ENCODE assay signal across 20 mouse cellular contexts in the genomic region with DNA sequence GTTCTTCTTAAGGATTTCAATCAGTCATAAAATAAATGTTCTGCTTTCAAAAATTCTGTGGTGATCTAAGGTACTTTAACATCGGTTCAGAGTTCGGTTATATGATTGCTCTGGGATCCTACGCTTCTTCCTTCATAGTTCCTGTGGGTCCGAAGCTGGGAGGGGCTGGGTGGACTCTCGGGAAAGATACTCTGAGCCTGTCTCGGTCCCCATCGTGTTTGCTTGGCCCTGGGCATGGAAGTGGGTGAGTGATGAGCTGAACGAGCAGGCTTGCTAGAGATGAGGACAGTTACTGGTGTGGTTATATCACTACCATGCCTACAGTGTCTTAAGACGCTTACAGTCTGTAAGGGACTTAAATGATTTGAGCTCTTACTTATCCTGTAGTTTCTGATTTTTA. TPM values are rescaled to one million over a fixed set of nuclear protein-coding genes. Genes with fewer than 3 reads are reported as not detected.
DNase-seq lines count a peak whose midpoint lies in the region; ATAC-seq and TF ChIP-seq lines count a peak whose summit lies in the region.
"Had no signal": no experiment of that assay in that cellular context is flagged by ENCODE, and none has a peak within 500 bp of the region (broad histone marks: within the 10 kb centered on the region; RNA-seq: fewer than 3 reads in every experiment).

No protein-coding gene starts in this region.

- 0 out of 2 replicates have a peak overlapping the region, but pooled peaks have one; percentile 75 for H3K4me2 ChIP-seq in heart, embryonic 14.5 days (ENCODE audit: low read length)
- H3K4me2 ChIP-seq in myocyte (ENCODE audit: low read depth): peak overlapping the region; percentile 95

- H3K36me3 ChIP-seq in heart, embryonic 14.5 days (ENCODE audit: control insufficient read depth, insufficient read depth, low read length): peaks cover 60% of the 10 kb centered on the region
- H3K36me3 ChIP-seq in megakaryocyte, embryonic 14.5 days (replicated peaks; ENCODE audit: low read length): peaks cover 60% of the 10 kb centered on the region
- H3K36me3 ChIP-seq in myocyte (ENCODE audit: control insufficient read depth, insufficient read depth): peaks cover 66% of the 10 kb centered on the region

- DNase-seq in heart, postnatal 4 days: no peak
- no peak for DNase-seq in lung, adult 2 months
- DNase-seq in cerebellum, adult 11-12 months: no peak
- DNase-seq: adrenal gland, postnatal 10 days; cerebellum, adult 2 months; gastrocnemius, postnatal 25 days; kidney, postnatal 14 days; layer of hippocampus, adult 9-11 months; thymus, postnatal 4 days had no signal

- no peaks in the 10 kb centered on the region for H3K9me3 ChIP-seq in heart, embryonic 14.5 days (ENCODE audit: control insufficient read depth, low read length)
- H3K9me3 ChIP-seq in megakaryocyte, embryonic 14.5 days: no peaks in the 10 kb centered on the region
- H3K9me3 ChIP-seq: embryonic facial prominence, embryonic 13.5 days; forebrain, embryonic 13.5 days; hindbrain, embryonic 12.5 days; midbrain, embryonic 12.5 days had no signal

- H3K27me3 ChIP-seq in heart, embryonic 14.5 days (ENCODE audit: control insufficient read depth, insufficient read depth, low read length): no peaks in the 10 kb centered on the region
- H3K27me3 ChIP-seq in megakaryocyte, embryonic 14.5 days (replicated peaks): no peaks in the 10 kb centered on the region
- H3K27me3 ChIP-seq in myocyte (ENCODE audit: control insufficient read depth, insufficient read depth, insufficient read length): no peaks in the 10 kb centered on the region
- H3K27me3 ChIP-seq: embryonic facial prominence, embryonic 13.5 days; forebrain, embryonic 13.5 days; hindbrain, embryonic 12.5 days; midbrain, embryonic 12.5 days had no signal

- no peak for ATAC-seq in heart, embryonic 14.5 days (ENCODE audit: insufficient number of reproducible peaks, insufficient read depth, low FRiP score, low read depth)
- no peak for ATAC-seq in megakaryocyte, adult 5-6 weeks (ENCODE audit: poor library complexity, severe bottlenecking)
- ATAC-seq: forebrain, embryonic 13.5 days; inflammation-experienced regulatory T-cells, adult 6 months had no signal

- peaks cover 34% of the 10 kb centered on the region for H3K79me2 ChIP-seq in myocyte (ENCODE audit: control insufficient read depth, insufficient read depth)

- H3K4me3 ChIP-seq in heart, embryonic 14.5 days (ENCODE audit: control insufficient read depth in 1 of 2, insufficient read depth in 1 of 2, low read depth in 1 of 2, low read length in 2 of 2): no peak overlapping the region
- H3K4me3 ChIP-seq in megakaryocyte, embryonic 14.5 days (replicated peaks): peak overlapping the region; percentile 51
- H3K4me3 ChIP-seq in embryonic fibroblast, embryonic 13.5 days (ENCODE audit: insufficient read depth, low read length): peak overlapping the region; percentile 26
- peak overlapping the region; percentile 95 for H3K4me3 ChIP-seq in myocyte
- H3K4me3 ChIP-seq in lung, adult 2 months (replicated peaks; ENCODE audit: extremely low read depth, low read depth, low read length): no peak overlapping the region

- no peak overlapping the region for H3K9ac ChIP-seq in heart, embryonic 14.5 days (ENCODE audit: low read length)

- no peak for TF ChIP-seq CTCF in embryonic fibroblast, embryonic 13.5 days (IDR thresholded peaks at IDR 0.05; ENCODE audit: borderline replicate concordance, insufficient read depth, low read length)
- TF ChIP-seq CTCF in lung, adult 2 months (IDR thresholded peaks at IDR 0.05; ENCODE audit: insufficient read depth, low read length): no peak

- WGBS in heart, embryonic 14.5 days: 83% methylated on average over 9 of the region's 9 CpGs
- 82% methylated on average over 9 of the region's 9 CpGs for WGBS in lung, adult 2 months

- peaks cover 7 to 34% of the 10 kb centered on the region in 2 experiments; a peak in 3 of 4 replicates for H3K4me1 ChIP-seq in heart, embryonic 14.5 days (ENCODE audit: control insufficient read depth in 2 of 2, insufficient read depth in 2 of 2, low read length in 2 of 2)
- peaks cover 50% of the 10 kb centered on the region for H3K4me1 ChIP-seq in megakaryocyte, embryonic 14.5 days
- H3K4me1 ChIP-seq in embryonic fibroblast, embryonic 13.5 days (ENCODE audit: control insufficient read depth, insufficient read depth, low read length): no peaks in the 10 kb centered on the region
- no peaks in the 10 kb centered on the region; the same call in none of the 2 replicates for H3K4me1 ChIP-seq in lung, adult 2 months (ENCODE audit: control insufficient read depth, insufficient read depth, low read length)

- H3ac ChIP-seq in myocyte (ENCODE audit: control insufficient read depth, insufficient read length): no peak overlapping the region

- H3K27ac ChIP-seq in heart, embryonic 14.5 days (replicated peaks in 1 of 2; ENCODE audit: control insufficient read depth in 1 of 2, insufficient read depth in 1 of 2, low read depth in 2 of 2, low read length in 2 of 2): no peak overlapping the region
- H3K27ac ChIP-seq in embryonic fibroblast, embryonic 13.5 days (ENCODE audit: insufficient read depth, low read length): no peak overlapping the region
- H3K27ac ChIP-seq: embryonic facial prominence, embryonic 13.5 days; forebrain, embryonic 13.5 days; hindbrain, embryonic 12.5 days; midbrain, embryonic 12.5 days had no signal

- TF ChIP-seq POLR2A in embryonic fibroblast, embryonic 13.5 days (IDR thresholded peaks at IDR 0.05; ENCODE audit: low read depth, low read length): no peak
- peak; percentile 17 for TF ChIP-seq POLR2A in myocyte (IDR thresholded peaks at IDR 0.05; ENCODE audit: insufficient read length, low read depth)
- TF ChIP-seq POLR2A in lung, adult 2 months (IDR thresholded peaks at IDR 0.05; ENCODE audit: borderline replicate concordance, extremely low read depth, low read depth, low read length): no peak

TF ChIP-seq in myocyte, 11 proteins besides CTCF, POLR2A, EP300 and RAD21:
- no peak for TF ChIP-seq TCF3 (IDR thresholded peaks at IDR 0.05; ENCODE audit: insufficient read length, low read depth)
- TF ChIP-seq POLR2AphosphoS2 (IDR thresholded peaks at IDR 0.05; ENCODE audit: insufficient read length, low read depth): peak; percentile 52

RNA-seq across cellular contexts. Expression of gene Rpl37, which starts 2.2 kb away (rescaled TPM):
- 480 and 512 TPM in 2 replicates for polyA plus RNA-seq in heart, embryonic 14.5 days (2014; fragmentation: Nextera tagmentation; extraction: Ambion mirVana)
- total RNA-seq in heart, postnatal 4 days (2021): 100 to 1,000 TPM; 274 to 281 TPM
- 7.1 and 79.8 TPM in 2 replicates for polyA plus RNA-seq in megakaryocyte, embryonic 14.5 days (2012; ENCODE audit: insufficient read depth, low replicate concordance)
- total RNA-seq in megakaryocyte, adult 5-6 weeks (2015): 917 and 975 TPM in 2 replicates
- total RNA-seq in megakaryocyte, adult 5-6 weeks (2017): 1,352 and 1,548 TPM in 2 replicates
- 606 and 706 TPM in 2 replicates for polyA plus RNA-seq in embryonic fibroblast, embryonic 13.5 days (2011; ENCODE audit: insufficient read length, low read depth, missing spikeins)
- polyA plus RNA-seq in myocyte (2012; fragmentation: generic; extraction: Trizol): 3,306 TPM
- 611 and 778 TPM in 2 replicates for polyA plus RNA-seq in lung, adult 2 months (2012; rRNA removed)

RNA-seq across cellular contexts. Expression of gene Card6, which starts 10.3 kb away (rescaled TPM):
- 1.9 and 3.6 TPM in 2 replicates for polyA plus RNA-seq in heart, embryonic 14.5 days (2014; fragmentation: Nextera tagmentation; extraction: Ambion mirVana)
- 1 to 10 TPM; 5.9 to 6.1 TPM for total RNA-seq in heart, postnatal 4 days (2021)
- polyA plus RNA-seq in megakaryocyte, embryonic 14.5 days (2012; ENCODE audit: insufficient read depth, low replicate concordance): 0.09 TPM in 1 of 2 replicates, not detected in the other
- 8.9 and 9.7 TPM in 2 replicates for total RNA-seq in megakaryocyte, adult 5-6 weeks (2015)
- 5.2 and 6.0 TPM in 2 replicates for total RNA-seq in megakaryocyte, adult 5-6 weeks (2017)
- 1.8 TPM in 2 replicates for polyA plus RNA-seq in embryonic fibroblast, embryonic 13.5 days (2011; ENCODE audit: insufficient read length, low read depth, missing spikeins)
- polyA plus RNA-seq in myocyte (2012; fragmentation: generic; extraction: Trizol): 4.2 TPM
- 3.1 and 3.3 TPM in 2 replicates for polyA plus RNA-seq in lung, adult 2 months (2012; rRNA removed)

RNA-seq across cellular contexts. Expression of gene Prkaa1, which starts 25.0 kb away (rescaled TPM):
- 20.9 and 21.3 TPM in 2 replicates for polyA plus RNA-seq in heart, embryonic 14.5 days (2014; fragmentation: Nextera tagmentation; extraction: Ambion mirVana)
- 10 to 100 TPM; 16.7 to 16.9 TPM for total RNA-seq in heart, postnatal 4 days (2021)
- 0.47 and 0.93 TPM in 2 replicates for polyA plus RNA-seq in megakaryocyte, embryonic 14.5 days (2012; ENCODE audit: insufficient read depth, low replicate concordance)
- total RNA-seq in megakaryocyte, adult 5-6 weeks (2015): 36.2 and 42.8 TPM in 2 replicates
- total RNA-seq in megakaryocyte, adult 5-6 weeks (2017): 30.5 and 31.1 TPM in 2 replicates
- polyA plus RNA-seq in embryonic fibroblast, embryonic 13.5 days (2011; ENCODE audit: insufficient read length, low read depth, missing spikeins): 32.0 and 41.2 TPM in 2 replicates
- 14.9 TPM for polyA plus RNA-seq in myocyte (2012; fragmentation: generic; extraction: Trizol)
- 4.3 and 7.6 TPM in 2 replicates for polyA plus RNA-seq in lung, adult 2 months (2012; rRNA removed)

RNA-seq across cellular contexts. Expression of gene C7, which starts 55.1 kb away (rescaled TPM):
- 0.12 TPM in 1 of 2 replicates, not detected in the other for polyA plus RNA-seq in heart, embryonic 14.5 days (2014; fragmentation: Nextera tagmentation; extraction: Ambion mirVana)
- total RNA-seq in heart, postnatal 4 days (2021): under 1 TPM; 0.10 to 0.32 TPM
- polyA plus RNA-seq in megakaryocyte, embryonic 14.5 days (2012; ENCODE audit: insufficient read depth, low replicate concordance): not detected in 2 replicates
- not detected in 2 replicates for total RNA-seq in megakaryocyte, adult 5-6 weeks (2015)
- not detected in 2 replicates for total RNA-seq in megakaryocyte, adult 5-6 weeks (2017)
- 0.19 TPM in 1 of 2 replicates, not detected in the other for polyA plus RNA-seq in embryonic fibroblast, embryonic 13.5 days (2011; ENCODE audit: insufficient read length, low read depth, missing spikeins)
- not detected for polyA plus RNA-seq in myocyte (2012; fragmentation: generic; extraction: Trizol)
- polyA plus RNA-seq in lung, adult 2 months (2012; rRNA removed): 36.2 and 39.7 TPM in 2 replicates
- total RNA-seq: neutrophil, adult 5-6 weeks had no signal
- polyA plus RNA-seq: embryonic facial prominence, embryonic 13.5 days; hindbrain, embryonic 12.5 days; inflammation-experienced regulatory T-cells, adult 6 months had no signal

Comparison
In these comparisons a context has a peak if more than half of its experiments do, and no peak if none do; other contexts are left out.
1. H3K4me3 ChIP-seq: peak in megakaryocyte, embryonic 14.5 days (single experiment), embryonic fibroblast, embryonic 13.5 days (single experiment) and myocyte (single experiment); none in heart, embryonic 14.5 days (0 of 2) and lung, adult 2 months (single experiment).